Mouse (Mus musculus) megakaryocyte progenitor cell, adult 5-6 weeks (primary cell): ENCODE measurements around the gene 1700067K01Rik. TPM values are rescaled to one million over a fixed set of nuclear protein-coding genes. Genes with fewer than 3 reads are reported as not detected.
A peak's percentile ranks its signal among the peaks of the same experiment; 100 is the strongest.

Source experiments
- ATAC-seq: replicated peaks from 2 replicates; pipeline ENCODE4 v1.8.0; 2016; ENCODE audit warnings: mild to moderate bottlenecking, moderate TSS enrichment, inconsistent platforms; ENCODE audit not compliant: poor library complexity
- total RNA-seq, 2 experiments: library from RNA; stranded (forward) in 1 of 2; stranded (reverse) in 1 of 2; fragments of 157-497, 149-512 nt in 1 of 2; fragments of 200-1000 nt in 1 of 2; gene quantifications; 2 replicates each; pipeline versions ENCODE4 v1.2.3 to v1.2.4; 2015 to 2017

Gene 1700067K01Rik
- total RNA-seq, 2 experiments from 2014 or later, result 0.37 to 0.67 TPM

GRCm38 (mm10) chr8:84010625-84011611 is 9.6 kb downstream of the 1700067K01Rik start:
- ATAC-seq, result peak; percentile 75

DNA sequence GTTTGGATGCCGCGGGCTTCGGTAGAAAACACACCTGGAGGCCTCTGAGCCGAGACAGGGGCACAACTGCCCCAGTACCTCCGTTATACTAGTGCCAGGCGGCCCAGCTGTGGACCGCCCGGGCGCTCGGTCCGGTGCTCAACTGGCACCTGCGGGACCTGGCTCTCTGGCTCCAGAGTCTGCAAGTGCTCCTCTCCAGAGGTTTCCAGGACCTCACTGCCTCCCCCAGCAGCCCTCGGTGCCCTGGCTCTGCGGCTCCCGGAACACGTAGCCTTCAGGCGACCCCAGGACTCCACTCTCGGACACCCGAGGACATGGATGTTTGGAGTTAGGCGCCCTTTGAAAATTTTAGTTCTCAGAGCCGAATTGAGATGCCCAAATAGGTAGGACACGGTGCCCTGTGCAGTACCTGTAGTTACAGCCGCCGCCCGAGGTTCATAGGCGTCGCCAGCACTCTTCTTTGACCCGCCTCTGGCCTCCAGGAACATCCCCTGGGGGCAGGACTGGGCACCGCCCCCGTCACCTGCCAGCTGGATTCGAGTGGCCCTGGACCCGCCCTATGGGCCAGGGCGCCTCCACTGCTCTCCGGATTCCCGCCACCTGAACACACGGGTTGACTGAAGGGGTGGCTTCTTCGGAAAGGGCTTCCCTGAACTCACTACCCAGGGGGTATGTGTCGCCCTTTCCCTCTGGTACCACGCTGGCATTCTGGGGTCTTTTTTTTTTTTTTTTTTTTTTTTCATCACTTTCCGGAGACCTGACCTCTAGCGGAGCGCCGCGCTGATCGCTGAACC is 10.6 kb downstream of the 1700067K01Rik start, which contains the start of gene 2210011C24Rik:
Gene 2210011C24Rik (minus strand): TSS at position 467 of the 794 bp plus-strand sequence.
- peak; percentile 36 for ATAC-seq

DNA sequence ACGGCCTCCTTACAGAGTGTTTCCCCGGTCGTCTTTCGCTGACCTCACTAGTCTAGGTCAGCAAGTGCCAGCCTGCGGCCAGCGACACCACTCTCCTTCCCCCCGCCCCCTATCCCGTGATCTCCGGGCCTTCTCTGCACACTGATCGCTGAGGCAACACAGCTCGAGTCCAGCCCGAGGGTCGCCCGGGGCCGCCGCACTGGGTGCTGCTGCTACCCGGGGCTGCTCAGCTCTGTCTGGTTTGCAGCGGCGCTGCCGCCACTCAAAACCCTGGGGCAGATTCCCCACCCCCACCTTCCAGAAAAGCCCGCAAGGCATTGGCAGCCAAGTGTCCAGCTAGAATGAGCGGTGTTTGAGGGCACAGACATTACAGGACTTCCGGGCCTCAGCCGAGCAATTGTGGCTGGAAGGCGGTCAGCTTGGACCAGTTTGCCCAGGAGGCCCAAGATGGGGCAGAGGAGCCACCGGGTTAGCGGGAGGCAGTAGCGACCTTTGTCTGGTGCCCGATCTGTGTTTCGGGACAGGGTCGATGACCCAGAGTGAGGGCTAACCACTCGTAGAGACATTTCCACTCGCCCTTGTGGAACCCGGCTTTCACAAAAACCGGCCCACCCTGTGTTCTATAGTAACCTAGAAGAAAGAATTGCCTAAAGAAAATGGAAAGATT is 11.3 kb downstream of the 1700067K01Rik start:
- 0 out of 2 replicates have a peak, but pooled peaks have one; percentile 5 for ATAC-seq

DNA sequence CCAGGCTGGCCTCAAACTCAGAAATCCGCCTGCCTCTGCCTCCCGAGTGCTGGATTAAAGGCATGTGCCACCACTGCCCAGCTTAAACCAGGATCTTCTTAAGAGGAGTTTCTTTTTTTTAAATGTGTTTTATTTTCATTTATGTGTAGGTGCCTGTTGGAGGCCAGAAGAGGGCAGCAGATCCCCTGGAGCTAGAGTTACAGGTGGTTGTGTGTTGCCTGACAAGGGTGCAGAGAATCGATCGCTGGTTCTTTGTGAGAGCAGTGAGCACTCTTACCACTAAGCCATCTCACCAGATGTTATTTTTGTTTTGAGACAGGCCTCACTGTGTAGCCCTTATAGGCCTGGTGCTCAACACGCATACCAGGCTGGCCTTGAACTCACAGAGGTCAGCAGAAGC is 14.5 kb downstream of the 1700067K01Rik start:
- ATAC-seq, result no peak

DNA sequence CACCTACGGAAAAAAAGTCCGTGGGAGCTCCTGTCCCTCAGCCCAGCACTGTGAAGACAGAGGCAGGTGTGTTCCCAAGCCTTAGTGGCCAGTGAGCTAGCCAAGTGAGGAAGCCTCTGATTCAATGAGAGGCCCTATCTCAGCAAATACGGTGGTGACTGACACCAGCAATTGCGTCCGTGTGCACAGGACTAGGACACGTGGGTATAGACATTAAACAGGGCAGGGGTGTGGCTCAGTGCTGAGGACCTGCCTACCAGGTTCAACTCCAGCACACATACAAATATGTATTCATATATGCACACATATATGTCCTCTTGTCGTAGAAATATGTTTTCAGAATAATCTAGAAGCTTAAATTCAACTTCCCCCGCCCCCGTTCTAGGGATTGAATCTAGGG is 18.4 kb downstream of the 1700067K01Rik start:
- ATAC-seq, result 0 out of 2 replicates have a peak, but pooled peaks have one; percentile 16

GRCm38 (mm10) chr8:84021096-84021495 is 19.8 kb downstream of the 1700067K01Rik start, which contains the start of gene Palm3:
Gene Palm3 (plus strand): TSS chr8:84021471.
- ATAC-seq, result no peak

DNA sequence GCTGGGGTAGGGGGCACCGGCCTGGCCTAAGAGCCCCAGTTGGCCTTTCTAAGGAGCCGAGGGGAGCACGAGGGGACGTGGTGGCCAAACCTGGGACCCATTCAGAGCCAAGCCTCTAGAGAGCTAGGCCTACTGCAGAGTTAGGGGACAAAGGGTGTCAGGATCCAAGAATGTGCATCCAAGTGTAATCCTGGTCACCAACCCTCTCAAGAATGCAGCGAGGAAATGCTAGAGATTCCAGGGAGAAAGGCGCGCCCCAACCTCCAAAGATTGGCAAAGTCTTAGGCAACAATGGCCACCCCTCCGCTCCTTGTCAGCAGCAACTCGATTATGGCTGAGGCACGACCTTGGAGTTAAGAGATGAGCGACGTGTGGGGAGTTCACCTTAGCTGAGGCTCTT is 20.3 kb downstream of the 1700067K01Rik start:
- ATAC-seq, result no peak

GRCm38 (mm10) chr8:84023085-84023484 is 21.8 kb downstream of the 1700067K01Rik start:
- ATAC-seq, result no peak

- ATAC-seq, result no peak
Observed at GRCm38 (mm10) chr8:84023631-84024030, 22.3 kb downstream of the 1700067K01Rik start.

DNA sequence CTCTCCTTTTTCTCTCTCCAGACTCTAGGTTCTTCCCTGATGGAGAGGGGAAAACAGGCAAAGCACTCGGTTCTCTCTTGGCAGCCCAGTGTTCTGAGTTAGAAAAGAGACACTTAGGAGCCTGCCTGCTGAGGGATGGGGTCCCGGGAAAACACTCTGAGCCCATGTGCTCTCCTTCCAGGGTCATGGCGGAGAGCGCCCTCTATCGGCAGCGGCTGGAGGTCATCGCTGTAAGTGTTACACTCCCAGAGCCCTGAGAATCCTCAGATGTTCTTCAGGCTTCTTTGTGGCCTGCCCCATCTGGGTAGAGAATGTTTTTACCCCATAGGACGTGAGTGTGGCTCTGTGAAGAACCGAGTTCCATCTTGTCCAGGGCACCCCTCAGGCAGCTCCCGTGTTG is 22.9 kb downstream of the 1700067K01Rik start:
- peak; percentile 56 for ATAC-seq

GRCm38 (mm10) chr8:84025863-84026262 is 24.6 kb downstream of the 1700067K01Rik start:
- peak; percentile 61 for ATAC-seq

DNA sequence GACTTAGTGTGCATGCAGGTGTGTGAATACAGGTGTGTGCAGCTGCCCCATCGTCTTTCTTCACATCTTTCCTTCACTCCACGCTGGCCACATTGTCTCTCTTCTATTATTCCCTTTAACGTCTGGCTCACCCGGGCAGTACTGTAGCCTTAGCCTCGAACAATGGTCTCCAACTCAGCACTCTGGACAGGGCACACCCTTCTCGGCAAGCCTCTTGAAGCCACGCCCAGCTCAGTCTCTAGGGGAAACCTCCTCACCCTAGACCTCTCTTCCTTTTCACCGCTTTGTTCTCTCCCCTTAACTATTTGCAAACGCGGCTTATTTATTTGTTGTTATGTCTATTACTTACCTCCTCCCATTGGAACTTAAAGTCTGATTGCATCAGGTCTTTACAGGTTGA is 26.1 kb downstream of the 1700067K01Rik start:
- peak; percentile 77 for ATAC-seq

DNA sequence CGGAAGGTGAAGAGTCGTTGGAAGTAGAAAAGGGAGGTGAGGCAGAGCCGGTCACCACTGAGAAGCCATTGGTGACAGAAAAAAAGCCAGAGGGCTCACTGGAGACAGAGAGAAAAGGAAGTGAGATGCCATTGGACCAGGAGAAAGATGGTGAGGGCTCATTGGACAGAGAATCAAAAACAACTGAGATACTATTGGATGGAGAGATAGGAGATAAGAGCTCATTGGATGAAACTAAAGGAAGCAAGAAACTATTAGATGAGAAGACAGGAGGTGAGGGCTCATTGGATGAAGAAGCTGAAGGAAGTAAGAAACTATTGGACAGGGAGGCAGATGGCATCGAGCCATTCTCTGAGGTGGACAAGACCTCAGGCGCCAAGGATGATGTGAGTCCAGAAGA is 28.0 kb downstream of the 1700067K01Rik start:
- no peak for ATAC-seq

DNA sequence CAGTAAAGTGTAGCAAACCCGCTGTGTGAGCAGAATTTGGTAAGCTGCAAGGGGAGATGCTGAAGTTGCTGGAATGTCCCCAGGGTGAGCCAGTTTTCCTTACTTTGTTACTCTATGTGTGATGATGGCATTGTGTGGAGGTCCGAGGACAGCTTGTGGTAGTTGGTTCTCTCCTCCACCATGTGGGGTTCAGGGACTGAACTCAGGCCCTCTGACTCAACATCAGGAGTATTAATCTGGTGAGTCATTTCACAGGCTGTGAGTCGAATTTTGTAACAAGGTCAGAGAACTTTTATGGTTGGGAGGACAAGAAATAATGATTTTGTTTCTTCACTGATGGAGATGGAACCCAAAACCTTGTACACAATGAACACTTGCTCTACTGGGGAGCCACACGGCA is 31.5 kb downstream of the 1700067K01Rik start:
- no peak for ATAC-seq

- no peak for ATAC-seq
Observed at GRCm38 (mm10) chr8:84038015-84038414, 36.7 kb downstream of the 1700067K01Rik start.

GRCm38 (mm10) chr8:84039050-84039449 is 37.7 kb downstream of the 1700067K01Rik start:
- ATAC-seq, result peak; percentile 78

GRCm38 (mm10) chr8:84042066-84042947 is 41.0 kb downstream of the 1700067K01Rik start, which contains the start of gene Il27ra:
Gene Il27ra (minus strand): TSS chr8:84042589.
- ATAC-seq, result peak; percentile 69

GRCm38 (mm10) chr8:84042948-84043342 is 41.6 kb downstream of the 1700067K01Rik start:
- ATAC-seq, result no peak

GRCm38 (mm10) chr8:84044103-84044502 is 42.8 kb downstream of the 1700067K01Rik start:
- ATAC-seq, result no peak

DNA sequence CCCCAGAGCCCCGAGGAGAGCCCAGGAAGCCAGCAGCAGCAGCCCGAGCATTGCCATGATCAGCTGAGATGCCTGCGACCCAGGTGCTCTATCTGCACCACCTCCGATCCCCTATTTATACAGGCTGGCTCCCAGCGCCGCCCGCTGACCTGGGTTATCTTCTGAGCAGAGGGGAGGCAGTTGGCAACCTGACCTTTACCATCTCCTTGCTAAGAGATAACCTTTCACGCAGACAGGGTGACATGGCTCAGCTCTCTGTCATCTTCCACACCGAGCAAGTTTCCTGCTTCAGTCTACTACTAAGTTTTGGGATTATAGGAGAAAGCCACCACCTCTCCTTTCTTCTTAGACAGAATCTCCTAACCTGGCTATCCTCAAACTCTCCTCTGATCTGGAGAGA is 43.6 kb downstream of the 1700067K01Rik start, which contains the start of gene Rln3:
Gene Rln3 (minus strand): TSS at position 101 of the 400 bp plus-strand sequence.
- 0 out of 2 replicates have a peak, but pooled peaks have one; percentile 13 for ATAC-seq
